Comparison of ENCODE assay signal across 8 mouse cellular contexts in the genomic region with DNA sequence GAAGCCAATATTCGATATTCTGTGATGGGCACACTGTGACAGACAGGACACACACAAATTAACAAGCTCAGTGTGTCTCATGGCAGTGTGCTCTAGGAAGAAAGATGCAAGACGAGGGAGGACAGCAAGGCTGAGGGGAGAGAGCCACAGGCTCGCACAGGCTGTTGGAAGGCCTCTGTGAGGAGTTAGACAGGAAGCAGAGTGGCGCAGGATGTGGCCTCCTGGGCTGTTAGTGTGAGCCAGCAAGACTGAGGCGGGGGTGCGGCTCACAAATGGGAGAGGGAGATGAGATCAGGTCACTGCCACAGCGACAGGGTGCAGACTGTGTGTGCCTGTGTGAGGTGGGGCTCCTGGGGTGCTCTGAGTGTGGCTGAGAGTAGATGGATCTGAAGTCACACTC. TPM values are rescaled to one million over a fixed set of nuclear protein-coding genes. Genes with fewer than 3 reads are reported as not detected.
DNase-seq lines count a peak whose midpoint lies in the region; ATAC-seq lines count a peak whose summit lies in the region.

No protein-coding gene starts in this region.

- ATAC-seq in megakaryocyte-erythroid progenitor cell, adult 5-6 weeks (replicated peaks; ENCODE audit: low FRiP score, low TSS enrichment, poor library complexity, severe bottlenecking) = peak; percentile 40

- peak; percentile 91 for DNase-seq in heart, adult 11 months
- DNase-seq in heart, postnatal 36 days = no peak
- peak; percentile 34 for DNase-seq in 3134 (ENCODE audit: extremely low read depth, insufficient read length, low spot score)
- DNase-seq in induced T-regulatory cell, adult 2 months (ENCODE audit: low read depth) = peak; percentile 82
- no peak for DNase-seq in right cerebral cortex, postnatal 25 days
- DNase-seq in B cell, adult 2 months = no peak
- DNase-seq in embryo, embryonic 9.5 days (ENCODE audit: extremely low spot score) = no peak

- intact Hi-C loops in heart, postnatal 36 days (cut with DNase I) = no loop called here

RNA-seq across cellular contexts. Expression of a gene that starts 17.9 kb away (rescaled TPM):
- total RNA-seq in heart, postnatal 36 days (2021) = 100 to 1,000 TPM; 107 to 112 TPM
- 0.07 TPM in 1 of 2 replicates, not detected in the other for total RNA-seq in megakaryocyte-erythroid progenitor cell, adult 5-6 weeks (2014; fragmentation: Nextera tagmentation)
- 0.28 TPM in 1 of 2 replicates, not detected in the other for total RNA-seq in megakaryocyte-erythroid progenitor cell, adult 5-6 weeks (2017)

RNA-seq across cellular contexts. Expression of a gene that starts 39.3 kb away (rescaled TPM):
- total RNA-seq in heart, postnatal 36 days (2021) = under 1 TPM in 1 of 2 experiments, not detected in 1; 0.16 TPM
- total RNA-seq in megakaryocyte-erythroid progenitor cell, adult 5-6 weeks (2014; fragmentation: Nextera tagmentation) = not detected in 2 replicates
- not detected in 2 replicates for total RNA-seq in megakaryocyte-erythroid progenitor cell, adult 5-6 weeks (2017)

Comparison
In these comparisons a context has a peak if more than half of its experiments do, and no peak if none do; other contexts are left out.
1. DNase-seq: peak in heart, adult 11 months (single experiment), 3134 (single experiment) and induced T-regulatory cell, adult 2 months (single experiment); none in heart, postnatal 36 days (0 of 2), right cerebral cortex, postnatal 25 days (single experiment), B cell, adult 2 months (0 of 2) and embryo, embryonic 9.5 days (single experiment).
2. RNA of a gene that starts 17.9 kb away (total RNA-seq): 107 to 112 TPM in heart, postnatal 36 days; 0.07 to 0.28 TPM in megakaryocyte-erythroid progenitor cell, adult 5-6 weeks; every median in the first group is over 10 times any median in the second.